Mouse (Mus musculus): ENCODE data around the gene 2810021J22Rik.
"Not testable (repeated sequence)": the region's sequence is repeated elsewhere in the genome, so short reads cannot be mapped to it uniquely, and the experiment has no call there.

2810021J22Rik gene

DNA sequence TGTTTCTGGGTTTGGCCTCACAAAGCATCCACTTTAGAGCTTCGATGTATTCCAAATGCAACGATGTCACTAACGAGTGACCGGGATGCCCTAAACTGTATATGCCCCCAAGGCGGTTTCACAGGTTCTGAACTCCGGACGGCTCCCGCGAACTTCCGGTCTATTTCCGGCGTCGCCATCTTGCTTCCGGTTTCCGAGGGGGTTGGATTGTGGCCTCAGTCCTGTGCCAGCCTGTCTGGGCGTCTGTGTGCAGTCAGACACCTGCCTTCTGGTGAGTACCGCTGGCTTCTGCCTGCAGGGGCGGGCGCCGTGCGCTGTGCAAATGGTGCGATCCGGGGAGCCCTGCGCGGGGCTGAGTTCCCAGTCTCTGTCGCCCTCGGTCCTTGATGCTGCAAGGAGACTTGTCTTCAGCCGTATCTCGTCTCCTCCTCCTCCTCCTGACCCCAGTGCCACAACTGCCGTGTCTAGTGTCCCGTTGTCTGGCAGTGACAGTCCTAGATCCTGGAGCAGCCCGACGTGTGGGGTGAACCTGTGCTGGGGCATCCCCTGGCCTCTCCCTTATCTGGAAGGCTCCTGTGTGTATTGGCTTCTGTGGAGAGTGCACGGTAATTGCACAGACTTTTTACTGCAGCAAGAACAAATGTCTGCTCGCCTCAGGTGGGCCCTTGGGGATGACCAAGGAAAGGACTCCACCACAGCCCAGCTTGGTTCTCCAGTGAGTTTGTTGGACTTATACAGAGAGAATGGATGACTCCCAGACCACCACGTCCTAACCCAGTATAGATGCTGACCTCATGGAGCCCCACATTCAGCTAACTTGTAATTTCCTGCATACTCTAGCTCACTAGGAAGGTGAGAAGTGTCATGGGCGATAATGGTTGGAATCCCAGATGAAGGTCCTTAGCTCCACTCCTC, at the start of gene 2810021J22Rik:
TSS of gene 2810021J22Rik (plus strand) at position 178 of the 915 bp plus-strand sequence.
- DNase-seq (ENCODE audit: low read depth): no peak

GRCm38 (mm10) chr11:58828937-58829336, 38.1 kb upstream of the 2810021J22Rik start, which contains the start of gene Olfr312:
Gene Olfr312 (plus strand): TSS chr11:58829237.
- DNase-seq (ENCODE audit: low read depth): not testable (repeated sequence)

- DNase-seq (ENCODE audit: low read depth): peak; percentile 9
These were observed 37.3 kb upstream of the 2810021J22Rik start for GRCm38 (mm10) chr11:58829764-58830163.

- not testable (repeated sequence) for DNase-seq (ENCODE audit: low read depth)
These were observed 34.5 kb upstream of the 2810021J22Rik start for GRCm38 (mm10) chr11:58832541-58832940.

DNA sequence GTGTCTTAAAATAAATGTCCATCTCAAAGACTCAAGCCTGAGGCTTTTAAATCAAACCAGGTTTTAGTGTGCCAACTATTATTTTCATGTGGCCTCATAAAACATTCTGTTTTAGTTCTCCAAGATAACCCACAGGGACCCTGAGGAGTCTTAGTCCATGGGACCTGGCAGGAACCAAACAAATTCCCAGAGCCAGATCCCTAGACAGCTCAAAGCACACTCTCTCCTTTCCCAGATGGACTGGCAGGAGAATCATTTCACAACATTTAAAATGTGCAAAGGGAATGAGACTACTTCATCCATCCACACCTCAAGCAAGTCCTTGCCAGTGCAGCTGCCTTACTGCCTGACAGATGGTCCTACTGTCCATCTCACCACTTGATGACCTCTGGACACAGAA, 28.1 kb upstream of the 2810021J22Rik start, which contains the start of gene Olfr311:
TSS of gene Olfr311 (plus strand) at position 301 of the 400 bp plus-strand sequence.
- DNase-seq (ENCODE audit: low read depth): not testable (repeated sequence)

DNA sequence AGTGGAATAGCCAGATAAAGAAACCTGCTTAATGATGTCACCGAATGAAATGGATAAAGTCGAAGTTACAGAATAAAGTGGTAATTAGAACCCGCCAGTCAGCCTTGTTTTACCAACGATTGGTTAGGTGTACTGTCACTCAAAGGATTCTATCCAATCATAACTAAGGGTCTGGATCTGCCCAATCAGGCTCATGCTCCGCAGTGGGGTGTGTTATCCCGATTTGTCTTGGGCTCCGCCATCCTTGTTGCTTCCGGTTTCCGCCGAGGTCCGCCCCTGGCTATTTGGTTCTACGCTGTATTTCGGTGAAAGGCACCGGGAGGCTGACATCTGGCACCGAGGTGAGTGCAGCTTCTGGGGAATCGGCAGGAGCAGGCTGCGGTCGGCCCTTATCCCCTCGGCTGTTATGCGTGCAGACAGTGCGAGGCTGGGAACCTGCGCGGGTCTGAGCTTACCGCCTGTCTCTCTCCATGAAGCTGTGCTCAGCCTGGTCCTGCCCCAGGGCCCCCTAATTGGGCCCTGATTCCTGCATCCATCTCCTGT, 20.0 kb upstream of the 2810021J22Rik start, which contains the start of gene Gm12258:
TSS of gene Gm12258 (plus strand) at position 240 of the 543 bp plus-strand sequence.
- no peak for DNase-seq (ENCODE audit: low read depth)

DNA sequence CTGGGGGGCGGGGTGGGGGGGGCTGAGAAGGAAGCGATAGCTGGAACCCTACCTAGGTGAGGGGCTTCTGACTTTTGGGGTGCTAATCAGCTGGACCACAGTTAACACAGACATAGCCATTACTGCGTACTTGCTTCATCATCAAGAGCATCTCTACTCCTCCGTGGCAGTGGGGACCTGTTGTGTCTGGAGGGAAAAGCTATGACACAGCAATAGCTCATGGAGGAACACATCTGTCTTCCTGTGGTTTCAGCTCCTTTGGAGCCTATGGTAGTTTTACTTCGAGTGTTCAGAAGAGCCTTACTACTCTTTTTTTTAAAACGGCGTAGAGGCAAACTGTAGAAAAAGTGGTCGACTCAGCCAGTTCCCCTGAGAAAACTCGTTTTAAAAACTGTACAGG, 19.4 kb upstream of the 2810021J22Rik start:
- DNase-seq (ENCODE audit: low read depth): no peak

DNA sequence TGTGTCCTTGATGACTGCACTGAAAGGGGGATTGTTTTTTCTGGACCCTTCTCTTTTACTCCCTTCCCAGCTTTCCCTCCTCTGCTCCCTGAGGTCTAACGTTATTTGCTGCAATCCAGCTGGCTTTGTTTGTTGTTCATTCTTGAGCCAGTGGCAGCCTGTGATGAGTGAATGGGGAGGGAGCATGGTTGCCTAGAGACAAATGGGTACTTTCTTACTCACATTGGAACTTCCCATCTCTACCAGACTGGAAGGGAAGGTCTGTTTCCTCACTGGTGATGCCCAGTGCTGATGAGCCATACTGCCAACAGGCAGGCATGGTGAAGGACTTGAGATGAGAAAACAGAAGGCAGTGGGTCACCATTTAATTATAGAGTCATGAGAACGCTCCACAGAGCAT, 17.3 kb upstream of the 2810021J22Rik start:
- no peak for DNase-seq (ENCODE audit: low read depth)

DNA sequence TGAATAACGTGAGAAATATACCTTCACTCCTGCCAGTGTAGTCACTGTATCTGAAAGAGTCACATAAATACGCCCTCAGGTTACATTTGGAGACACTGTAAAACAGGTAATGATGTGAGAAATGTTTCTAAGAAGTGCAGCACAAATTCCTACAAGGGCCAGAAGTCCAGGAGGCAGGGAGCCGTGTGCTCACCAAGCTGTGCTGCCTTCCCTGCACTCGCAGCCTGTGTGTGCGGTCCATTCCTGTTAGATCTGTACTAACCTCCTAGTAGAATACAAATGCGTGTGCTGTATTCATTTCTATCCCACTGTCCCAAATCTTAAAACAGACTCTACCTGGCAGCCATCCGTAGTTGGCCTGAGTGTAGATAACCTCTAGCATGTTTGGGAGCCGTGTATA, 6.3 kb upstream of the 2810021J22Rik start:
- no peak for DNase-seq (ENCODE audit: low read depth)

- no peak for DNase-seq (ENCODE audit: low read depth)
These were observed 926 bp downstream of the 2810021J22Rik start for GRCm38 (mm10) chr11:58867954-58868330.

GRCm38 (mm10) chr11:58870961-58871360, 3.9 kb downstream of the 2810021J22Rik start:
- DNase-seq (ENCODE audit: low read depth): no peak

GRCm38 (mm10) chr11:58883756-58884155, 16.7 kb downstream of the 2810021J22Rik start:
- no peak for DNase-seq (ENCODE audit: low read depth)

DNA sequence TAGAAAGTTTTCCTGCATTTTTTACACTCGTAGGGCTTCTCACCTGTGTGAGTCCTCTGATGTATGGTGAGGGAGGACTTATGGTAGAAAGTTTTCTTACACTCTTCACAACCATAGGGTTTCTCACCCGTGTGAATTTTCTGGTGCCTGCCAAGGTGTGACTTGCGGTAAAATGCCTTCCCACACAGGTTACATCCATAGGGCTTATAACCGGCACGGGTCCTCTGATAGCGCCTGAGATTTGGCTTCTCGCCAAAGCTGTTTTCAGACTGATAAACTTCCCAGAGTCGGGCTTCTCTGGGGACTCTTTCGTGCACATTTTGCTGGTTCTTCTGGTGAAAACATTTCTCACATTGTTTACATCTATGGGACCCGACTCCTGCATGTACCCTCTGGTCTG, 23.5 kb downstream of the 2810021J22Rik start:
- DNase-seq (ENCODE audit: low read depth): no peak

- no peak for DNase-seq (ENCODE audit: low read depth)
These were observed 27.4 kb downstream of the 2810021J22Rik start for GRCm38 (mm10) chr11:58894456-58894855.

DNA sequence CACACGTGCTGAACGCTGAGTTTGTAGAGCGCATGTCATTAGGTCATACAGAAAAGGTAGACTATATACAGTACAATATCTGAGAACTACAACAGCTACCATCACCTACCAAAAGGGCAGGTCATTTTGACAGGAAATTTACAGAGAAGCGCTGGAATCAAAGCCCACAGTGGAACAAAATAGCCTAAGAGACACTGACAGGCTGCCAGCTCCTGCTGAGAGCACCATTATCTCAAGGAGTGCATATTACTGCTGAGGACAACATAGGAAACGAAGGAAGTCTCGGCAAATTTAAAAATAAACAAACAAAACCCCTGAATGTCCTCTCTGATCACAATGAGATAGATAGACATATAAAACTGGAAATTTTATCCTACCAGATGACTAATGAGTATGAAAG, 30.5 kb downstream of the 2810021J22Rik start:
- no peak for DNase-seq (ENCODE audit: low read depth)

DNA sequence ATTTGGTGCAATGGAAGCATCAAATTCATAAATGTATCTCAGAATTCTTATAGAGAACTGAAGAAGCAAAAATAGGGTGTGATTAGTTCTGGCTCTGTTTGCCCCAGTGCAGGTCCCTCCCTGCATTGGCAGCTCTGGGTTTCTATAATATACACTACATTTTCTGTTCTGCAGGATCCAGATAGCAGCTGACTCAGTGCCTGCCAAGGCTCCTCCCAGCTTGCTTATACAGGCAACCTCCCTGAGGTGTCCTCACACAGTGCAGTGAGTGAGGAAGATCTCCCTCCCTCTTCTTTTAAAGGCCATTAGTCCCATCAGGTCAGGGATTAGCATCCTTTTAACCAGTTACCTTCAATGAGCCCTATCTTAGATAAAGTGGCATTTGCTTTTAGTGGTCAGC, 34.1 kb downstream of the 2810021J22Rik start:
- no peak for DNase-seq (ENCODE audit: low read depth)

DNA sequence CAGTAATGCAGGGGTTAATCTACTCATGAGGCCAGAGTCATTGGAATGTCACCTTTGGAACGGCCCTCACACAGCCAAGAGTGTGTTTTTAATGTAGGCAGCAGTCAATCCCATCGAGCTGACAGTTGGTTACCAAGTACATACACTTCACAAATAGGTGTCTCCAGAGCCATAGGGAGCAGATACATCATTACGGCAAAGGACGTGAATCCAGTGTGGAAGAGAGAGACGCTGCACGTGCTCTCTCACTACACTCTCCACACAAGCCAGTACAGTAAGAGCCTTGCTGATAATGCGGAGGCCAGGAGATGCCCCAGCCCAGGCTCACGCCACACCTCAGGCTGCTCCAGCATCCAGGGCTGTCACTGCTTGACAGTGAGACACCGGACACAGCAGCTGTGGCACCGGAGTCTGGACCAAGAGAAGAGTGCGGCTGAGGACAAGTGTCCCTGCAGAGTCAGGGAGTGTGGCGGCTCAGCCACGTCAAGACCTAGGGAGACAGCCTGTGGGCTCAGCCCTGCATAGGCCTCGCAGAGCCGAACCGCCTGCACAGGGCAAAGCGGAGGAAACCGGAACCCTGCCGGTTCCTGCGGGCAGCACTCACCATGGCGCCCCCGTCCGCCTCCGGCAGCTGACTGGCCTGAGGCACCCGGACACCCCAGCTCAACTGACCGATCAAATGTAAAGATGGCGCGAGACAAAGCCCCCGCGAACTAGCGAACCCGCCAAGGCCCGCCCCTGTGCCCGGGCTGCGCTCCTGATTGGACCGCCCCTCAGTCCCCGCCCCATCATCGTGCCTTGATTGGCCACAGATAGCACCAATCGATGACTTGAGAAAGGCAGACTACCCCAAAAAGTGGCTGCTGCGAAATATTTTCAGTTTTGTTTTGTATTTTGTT, 36.7 kb downstream of the 2810021J22Rik start, which contains the start of gene Zfp39:
TSS of gene Zfp39 (minus strand) at position 715 of the 899 bp plus-strand sequence.
- DNase-seq (ENCODE audit: low read depth): peak; percentile 96

GRCm38 (mm10) chr11:58904410-58904718, 37.3 kb downstream of the 2810021J22Rik start:
- DNase-seq (ENCODE audit: low read depth): no peak

GRCm38 (mm10) chr11:58904838-58905237, 37.8 kb downstream of the 2810021J22Rik start:
- peak; percentile 85 for DNase-seq (ENCODE audit: low read depth)

DNA sequence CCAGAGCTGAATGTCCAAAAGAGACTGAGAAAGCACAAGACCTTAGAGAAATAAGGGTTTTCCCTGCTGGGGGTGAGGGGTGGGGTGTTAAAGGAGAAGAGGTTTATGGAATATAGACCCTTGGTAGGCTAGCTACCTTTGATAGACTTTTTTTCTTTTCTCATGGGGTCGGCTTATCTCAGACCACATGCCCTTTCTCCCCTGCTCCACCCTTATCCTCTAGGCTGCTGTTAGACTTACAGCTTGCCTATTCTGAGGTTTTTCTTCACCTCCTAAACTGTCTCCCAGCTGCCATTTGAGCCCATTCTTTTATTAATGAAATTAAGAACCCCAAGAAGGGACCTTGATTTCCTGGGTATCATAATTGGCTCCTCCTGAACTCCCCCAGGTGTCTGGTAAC, 46.8 kb downstream of the 2810021J22Rik start:
- DNase-seq (ENCODE audit: low read depth): no peak

GRCm38 (mm10) chr11:58914461-58915028, 47.5 kb downstream of the 2810021J22Rik start:
- DNase-seq (ENCODE audit: low read depth): peak; percentile 75

Data from 416B (cell line).